Mouse (Mus musculus) embryonic fibroblast, embryonic 13.5 days (primary cell): ENCODE results near the gene Papolb.

ENCODE experiments used
- CTCF ChIP-seq: IDR thresholded peaks from 2 replicates; pipeline ENCODE4 v1.5.1; 2011; ENCODE audit warnings: mild to moderate bottlenecking, control low read depth, low read length, moderate library complexity, borderline replicate concordance; ENCODE audit not compliant: insufficient read depth
- POLR2A ChIP-seq: IDR thresholded peaks from 2 replicates; pipeline ENCODE4 v1.6.1; 2011; ENCODE audit warnings: low read depth, mild to moderate bottlenecking, control low read depth, low read length, moderate library complexity

GRCm38 (mm10) chr5:142578192-142578591 lies 48.3 kb upstream of the Papolb start:
- TF ChIP-seq CTCF (no peak), POLR2A (no peak)
